Mouse (Mus musculus) neural tube, embryonic 14.5 days (tissue): ENCODE results near the gene Gch1. TPM values are rescaled to one million over a fixed set of nuclear protein-coding genes. Genes with fewer than 3 reads are reported as not detected.

Experiments
- ATAC-seq: fragments of 200-750 bp; cut with Nextera tagmentation; 2 replicates; pipeline ENCODE4 v1.8.0; 2017; ENCODE audit warnings: low read depth, mild to moderate bottlenecking, moderate TSS enrichment, moderate library complexity
- H3K27ac ChIP-seq: fragments of 300-500 bp; sonication (generic); 2 replicates; pipeline ENCODE4 v1.5.1; 2014; ENCODE audit warnings: low read depth, mild to moderate bottlenecking, control low read depth, low read length, moderate library complexity, mixed read lengths
- H3K27me3 ChIP-seq: fragments of 300-500 bp; sonication (generic); 2 replicates; pipeline ENCODE4 v1.6.1; 2014; ENCODE audit warnings: low read length; ENCODE audit not compliant: control insufficient read depth, insufficient read depth
- H3K36me3 ChIP-seq: fragments of 300-500 bp; sonication (generic); 2 replicates; pipeline ENCODE4 v1.6.1; 2014; ENCODE audit warnings: low read length, mixed read lengths; ENCODE audit not compliant: control insufficient read depth, insufficient read depth
- H3K4me1 ChIP-seq: fragments of 300-500 bp; sonication (generic); 2 replicates; pipeline ENCODE4 v1.6.1; 2014; ENCODE audit warnings: low read length; ENCODE audit not compliant: control insufficient read depth, insufficient read depth
- H3K4me2 ChIP-seq: fragments of 300-500 bp; sonication (generic); 2 replicates; pipeline ENCODE4 v1.6.1; 2014; ENCODE audit warnings: mild to moderate bottlenecking, low read depth, low read length, control low read depth
- H3K4me3 ChIP-seq: fragments of 300-500 bp; sonication (generic); 2 replicates; pipeline ENCODE4 v1.5.1; 2014; ENCODE audit warnings: low read depth, low read length, control low read depth, mixed read lengths
- H3K9ac ChIP-seq: fragments of 300-500 bp; sonication (generic); replicated peaks from 2 replicates; pipeline ENCODE4 v1.6.1; 2014; ENCODE audit warnings: low read depth, mild to moderate bottlenecking, control low read depth, low read length, mixed read lengths
- H3K9me3 ChIP-seq: fragments of 300-500 bp; sonication (generic); 2 replicates; pipeline ENCODE4 v1.6.1; 2016; ENCODE audit warnings: low read length; ENCODE audit not compliant: control insufficient read depth
- WGBS: fragments of 180-500 bp; shearing (Covaris S2); extraction: QIAGEN DNeasy Blood & Tissue Kit; methylation state at CpG from one replicate; pipeline ENCODE4 v1.1.7; 2014; 5-methylcytosine and 5-hydroxymethylcytosine counted together
- polyA plus RNA-seq: library from polyadenylated mRNA; unstranded; fragments of >200 nt; fragmentation: Nextera tagmentation; extraction: Ambion mirVana; gene quantifications from 2 replicates; pipeline ENCODE4 v1.2.1, GENCODE M21; 2014

Gene Gch1
- polyA plus RNA-seq, 1 experiment from 2014 or later: 1.7 TPM

GRCm38 (mm10) chr14:47176226-47176625 lies 13.0 kb downstream of the Gch1 start:
- Histone ChIP-seq H3K4me3 (no peak overlapping the region), H3K27me3 (no peaks in the 10 kb centered on the region), H3K36me3 (no peaks in the 10 kb centered on the region), H3K9ac (no peak overlapping the region), H3K4me2 (no peak overlapping the region), H3K9me3 (no peaks in the 10 kb centered on the region), H3K4me1 (no peaks in the 10 kb centered on the region), H3K27ac (no peak overlapping the region)
- WGBS: 94% methylated on average over 5 of the region's 5 CpGs
- no peak for ATAC-seq

- ATAC-seq: no peak
- H3K9me3 ChIP-seq: no peaks in the 10 kb centered on the region
- no peak overlapping the region for H3K27ac ChIP-seq
- H3K4me2 ChIP-seq: no peak overlapping the region
- no peak overlapping the region for H3K9ac ChIP-seq
- H3K36me3 ChIP-seq: no peaks in the 10 kb centered on the region
- H3K27me3 ChIP-seq: no peaks in the 10 kb centered on the region
- WGBS: 73% methylated on average over 5 of the region's 5 CpGs
- H3K4me3 ChIP-seq: no peak overlapping the region
- no peaks in the 10 kb centered on the region for H3K4me1 ChIP-seq
Measured at GRCm38 (mm10) chr14:47175136-47175535, 14.1 kb downstream of the Gch1 start.

GRCm38 (mm10) chr14:47172073-47172472 lies 17.1 kb downstream of the Gch1 start:
- no peak overlapping the region for H3K4me2 ChIP-seq
- no peaks in the 10 kb centered on the region for H3K4me1 ChIP-seq
- no peaks in the 10 kb centered on the region for H3K27me3 ChIP-seq
- no peak overlapping the region for H3K9ac ChIP-seq
- H3K27ac ChIP-seq: no peak overlapping the region
- 87% methylated on average over 5 of the region's 5 CpGs for WGBS
- no peaks in the 10 kb centered on the region for H3K9me3 ChIP-seq
- no peaks in the 10 kb centered on the region for H3K36me3 ChIP-seq
- no peak overlapping the region for H3K4me3 ChIP-seq
- ATAC-seq: no peak

GRCm38 (mm10) chr14:47170499-47171109 lies 18.6 kb downstream of the Gch1 start:
- 72% methylated on average over 3 of the region's 3 CpGs for WGBS
- no peak overlapping the region for H3K27ac ChIP-seq
- no peak overlapping the region for H3K4me2 ChIP-seq
- ATAC-seq: no peak
- no peak overlapping the region for H3K4me3 ChIP-seq
- no peaks in the 10 kb centered on the region for H3K36me3 ChIP-seq
- no peaks in the 10 kb centered on the region for H3K27me3 ChIP-seq
- H3K9me3 ChIP-seq: no peaks in the 10 kb centered on the region
- H3K4me1 ChIP-seq: no peaks in the 10 kb centered on the region
- no peak overlapping the region for H3K9ac ChIP-seq

- Histone ChIP-seq H3K27ac (no peak overlapping the region), H3K9me3 (no peaks in the 10 kb centered on the region), H3K36me3 (no peaks in the 10 kb centered on the region), H3K27me3 (no peaks in the 10 kb centered on the region), H3K4me3 (no peak overlapping the region), H3K9ac (no peak overlapping the region), H3K4me1 (no peaks in the 10 kb centered on the region), H3K4me2 (no peak overlapping the region)
- ATAC-seq: no peak
- WGBS: 81% methylated on average over 9 of the region's 9 CpGs
Measured at GRCm38 (mm10) chr14:47169677-47170410, 19.4 kb downstream of the Gch1 start.

- H3K4me1 ChIP-seq: no peaks in the 10 kb centered on the region
- no peak overlapping the region for H3K27ac ChIP-seq
- ATAC-seq: no peak
- H3K4me3 ChIP-seq: no peak overlapping the region
- no peak overlapping the region for H3K4me2 ChIP-seq
- H3K9ac ChIP-seq: no peak overlapping the region
- 90% methylated on average over 5 of the region's 5 CpGs for WGBS
- H3K36me3 ChIP-seq: no peaks in the 10 kb centered on the region
- H3K9me3 ChIP-seq: no peaks in the 10 kb centered on the region
- no peaks in the 10 kb centered on the region for H3K27me3 ChIP-seq
Measured at GRCm38 (mm10) chr14:47165741-47166140, 23.5 kb downstream of the Gch1 start.

- H3K9me3 ChIP-seq: no peaks in the 10 kb centered on the region
- no peak for ATAC-seq
- H3K4me1 ChIP-seq: no peaks in the 10 kb centered on the region
- no peak overlapping the region for H3K27ac ChIP-seq
- WGBS: 92% methylated on average over 5 of the region's 5 CpGs
- no peak overlapping the region for H3K4me2 ChIP-seq
- no peaks in the 10 kb centered on the region for H3K36me3 ChIP-seq
- H3K9ac ChIP-seq: no peak overlapping the region
- no peaks in the 10 kb centered on the region for H3K27me3 ChIP-seq
- no peak overlapping the region for H3K4me3 ChIP-seq
Measured at GRCm38 (mm10) chr14:47165117-47165516, 24.1 kb downstream of the Gch1 start.

GRCm38 (mm10) chr14:47161921-47162427 lies 27.2 kb downstream of the Gch1 start:
- H3K9me3 ChIP-seq: no peaks in the 10 kb centered on the region
- no peaks in the 10 kb centered on the region for H3K27me3 ChIP-seq
- H3K27ac ChIP-seq: no peak overlapping the region
- H3K36me3 ChIP-seq: no peaks in the 10 kb centered on the region
- H3K4me2 ChIP-seq: no peak overlapping the region
- no peaks in the 10 kb centered on the region for H3K4me1 ChIP-seq
- no peak for ATAC-seq
- H3K4me3 ChIP-seq: no peak overlapping the region
- 86% methylated on average over 3 of the region's 5 CpGs for WGBS
- H3K9ac ChIP-seq: no peak overlapping the region

- H3K27ac ChIP-seq: no peak overlapping the region
- whole genome bisulfite sequencing: 80% methylated on average over 2 of the region's 2 CpGs
- H3K9ac ChIP-seq: no peak overlapping the region
- no peaks in the 10 kb centered on the region for H3K36me3 ChIP-seq
- H3K27me3 ChIP-seq: no peaks in the 10 kb centered on the region
- H3K4me2 ChIP-seq: no peak overlapping the region
- H3K4me1 ChIP-seq: no peaks in the 10 kb centered on the region
- H3K9me3 ChIP-seq: no peaks in the 10 kb centered on the region
- ATAC-seq: no peak
- H3K4me3 ChIP-seq: no peak overlapping the region
Measured at GRCm38 (mm10) chr14:47160051-47160640, 29.1 kb downstream of the Gch1 start.
